Mouse (Mus musculus) liver, embryonic 14.5 days (tissue): ENCODE measurements around the gene Naa40. TPM values are rescaled to one million over a fixed set of nuclear protein-coding genes. Genes with fewer than 3 reads are reported as not detected.

Source experiments
- ATAC-seq: fragments of 200-750 bp; cut with Nextera tagmentation; 2 replicates; pipeline ENCODE4 v1.8.0; 2017; ENCODE audit warnings: moderate number of reproducible peaks, mild to moderate bottlenecking, moderate library complexity; ENCODE audit not compliant: insufficient read depth
- DNase-seq, 3 experiments: peaks; one replicate each; pipeline ENCODE4 v3.0.0-alpha.2; 2012 to 2013; ENCODE audit warnings: low read depth in 3 of 3, low spot score in 3 of 3
- H3K27ac ChIP-seq: fragments of 300-500 bp; sonication (generic); 2 replicates; pipeline ENCODE4 v1.5.1; 2014; ENCODE audit warnings: moderate library complexity, mild to moderate bottlenecking, control low read depth, inconsistent platforms
- H3K27me3 ChIP-seq: fragments of 300-500 bp; sonication (generic); 2 replicates; pipeline ENCODE4 v1.6.1; 2014; ENCODE audit warnings: mild to moderate bottlenecking, low read length, moderate library complexity; ENCODE audit not compliant: control insufficient read depth, insufficient read depth
- H3K36me3 ChIP-seq: fragments of 300-500 bp; sonication (generic); replicated peaks from 2 replicates; pipeline ENCODE4 v1.6.1; 2014; ENCODE audit warnings: low read depth; ENCODE audit not compliant: control insufficient read depth, insufficient read depth
- H3K4me1 ChIP-seq, 2 experiments: fragments of 200-500 bp in 1 of 2; fragments of 300-500 bp in 1 of 2; sonication (generic) in 1 of 2; replicated peaks; 2 replicates each; pipeline ENCODE4 v1.6.1; 2012 to 2014; ENCODE audit warnings: antibody characterized with exemption in 1 of 2, inconsistent platforms in 1 of 2, low read length in 1 of 2; ENCODE audit not compliant: control insufficient read depth in 2 of 2, insufficient read depth in 2 of 2
- H3K4me2 ChIP-seq: fragments of 300-500 bp; sonication (generic); 2 replicates; pipeline ENCODE4 v1.6.1; 2014; ENCODE audit warnings: low read depth, mild to moderate bottlenecking, control low read depth, moderate library complexity
- H3K4me3 ChIP-seq, 2 experiments: fragments of 200-500 bp in 1 of 2; fragments of 300-500 bp in 1 of 2; sonication (generic) in 1 of 2; 2 replicates each; pipeline ENCODE4 v1.5.1; 2012 to 2014; ENCODE audit warnings: low read depth in 2 of 2, low read length in 2 of 2, mild to moderate bottlenecking in 2 of 2, control low read depth in 1 of 2, inconsistent platforms in 1 of 2, moderate library complexity in 1 of 2; ENCODE audit not compliant: insufficient read depth in 1 of 2
- H3K9ac ChIP-seq: fragments of 300-500 bp; sonication (generic); replicated peaks from 2 replicates; pipeline ENCODE4 v1.6.1; 2014; ENCODE audit warnings: mild to moderate bottlenecking, control low read depth, moderate library complexity
- H3K9me3 ChIP-seq: fragments of 300-500 bp; sonication (generic); 2 replicates; pipeline ENCODE4 v1.6.1; 2016; ENCODE audit warnings: low read length, mixed read lengths; ENCODE audit not compliant: control insufficient read depth
- CTCF ChIP-seq: IDR thresholded peaks from 2 replicates; pipeline ENCODE4 v1.5.1; 2016; ENCODE audit warnings: antibody characterized with exemption, low read depth, control low read depth
- EP300 ChIP-seq: IDR thresholded peaks from 2 replicates; pipeline ENCODE4 v1.6.1; 2016; ENCODE audit warnings: antibody characterized with exemption, low read depth
- WGBS: fragments of 180-500 bp; shearing (Covaris S2); extraction: QIAGEN DNeasy Blood & Tissue Kit; methylation state at CpG from one replicate; pipeline ENCODE4 v1.1.7; 2014; ENCODE audit not compliant: insufficient replicate concordance; 5-methylcytosine and 5-hydroxymethylcytosine counted together
- polyA plus RNA-seq, 2 experiments: library from polyadenylated mRNA; depleted of rRNA in 1 of 2; stranded (reverse) in 1 of 2; unstranded in 1 of 2; fragments of >200 nt; fragmentation: Nextera tagmentation in 1 of 2; extraction: Ambion mirVana in 1 of 2; gene quantifications; 2 replicates each; pipeline versions ENCODE4 v1.2.1 to v1.2.3; 2012 to 2014

The Naa40 gene
- polyA plus RNA-seq, 2 experiments = 18.0 to 23.1 TPM

DNA sequence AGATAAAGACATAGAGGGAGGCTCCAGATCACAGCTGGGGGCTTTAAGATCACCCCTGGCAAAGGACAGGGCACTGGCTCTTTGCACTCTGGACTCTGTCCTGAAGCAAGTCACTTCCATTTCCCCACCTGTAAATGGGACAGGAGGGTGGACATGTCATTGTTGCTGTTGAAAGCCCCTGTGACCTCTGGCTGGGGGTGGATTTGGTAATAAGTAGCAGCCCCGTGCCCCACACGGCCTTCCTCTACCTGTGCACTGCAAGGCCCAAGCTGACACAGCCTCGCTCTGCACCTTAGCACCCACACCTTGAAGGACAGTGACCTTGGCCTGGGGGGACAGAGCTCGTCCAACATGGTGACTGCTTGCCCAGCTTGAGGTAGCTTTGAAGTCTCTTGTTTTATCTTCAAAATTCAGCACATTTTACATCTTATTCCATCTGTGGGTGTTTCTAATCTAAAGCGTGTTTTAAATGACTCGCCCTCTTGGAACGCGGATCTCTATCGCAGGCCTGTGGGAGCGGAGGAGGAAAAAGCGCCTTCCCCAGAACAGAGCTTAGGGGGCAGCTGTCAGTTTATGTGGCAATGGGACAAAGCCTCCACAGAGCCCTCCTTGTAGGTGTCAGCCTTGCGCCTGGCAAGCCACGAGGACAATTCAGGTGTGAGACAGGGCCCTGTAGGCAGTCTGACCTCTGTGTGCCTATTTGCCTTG lies 63.0 kb downstream of the Naa40 start:
- Histone ChIP-seq H3K4me3 (no peak overlapping the region), H3K9me3 (no peaks in the 10 kb centered on the region), H3K27ac (no peak overlapping the region), H3K36me3 (no peaks in the 10 kb centered on the region), H3K4me2 (no peak overlapping the region), H3K9ac (no peak overlapping the region), H3K27me3 (peaks cover 12% of the 10 kb centered on the region), H3K4me1 (no peaks in the 10 kb centered on the region)
- WGBS = 55% methylated on average over 13 of the region's 13 CpGs
- no peak for DNase-seq
- no peak for TF ChIP-seq CTCF
- TF ChIP-seq EP300 = no peak
- no peak for ATAC-seq

DNA sequence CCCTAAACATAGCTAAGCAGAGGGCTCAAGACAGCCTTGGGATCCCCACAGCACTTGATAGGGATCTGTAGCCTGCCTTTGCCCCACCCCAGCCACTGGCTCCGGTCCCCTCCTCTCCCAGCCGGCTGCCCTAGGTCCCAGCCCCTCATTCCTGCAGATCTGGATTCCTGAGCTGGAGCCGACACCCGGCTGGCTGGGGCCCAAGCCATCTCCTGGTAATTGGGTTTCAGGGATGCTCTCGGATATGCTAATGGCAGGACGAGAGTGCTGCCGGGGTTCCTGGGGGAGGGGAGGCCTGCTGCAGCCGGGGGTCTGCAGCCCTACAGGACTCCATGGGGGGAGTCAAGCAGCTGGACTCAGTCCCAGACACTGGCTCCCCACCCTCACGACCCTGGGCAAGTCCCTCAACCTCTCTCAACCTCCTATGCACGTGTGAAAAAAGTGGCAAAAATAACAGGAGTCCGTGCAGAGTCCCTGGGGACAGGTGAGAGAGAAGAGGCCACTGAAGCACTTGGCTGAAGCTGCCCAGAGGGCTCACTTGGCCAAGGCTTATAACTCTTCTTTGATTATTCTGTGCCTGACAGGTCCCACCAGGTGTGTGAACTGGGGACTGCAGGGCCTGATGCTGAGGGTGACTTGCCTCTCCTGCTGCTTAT lies 64.8 kb downstream of the Naa40 start:
- DNase-seq = no peak
- H3K27ac ChIP-seq = no peak overlapping the region
- ATAC-seq = no peak
- TF ChIP-seq CTCF = no peak
- no peak for TF ChIP-seq EP300
- H3K36me3 ChIP-seq = no peaks in the 10 kb centered on the region
- H3K4me1 ChIP-seq = peaks cover 0 to 7% of the 10 kb centered on the region in 2 experiments; a peak in 2 of 4 replicates
- H3K4me2 ChIP-seq = no peak overlapping the region
- H3K9ac ChIP-seq = no peak overlapping the region
- no peak overlapping the region for H3K4me3 ChIP-seq
- no peaks in the 10 kb centered on the region for H3K9me3 ChIP-seq
- peaks cover 3% of the 10 kb centered on the region for H3K27me3 ChIP-seq
- WGBS = 32% methylated on average over 11 of the region's 11 CpGs

Other genes with a start within 250 kb of the Naa40 start
- 7.8 and 8.6 TPM in 2 replicates for gene Dnajc4, start 248.6 kb downstream of the Naa40 start, polyA plus RNA-seq (2012; rRNA removed)
- 10.0 and 10.5 TPM in 2 replicates for gene Dnajc4, start 248.6 kb downstream of the Naa40 start, polyA plus RNA-seq (2014; fragmentation: Nextera tagmentation; extraction: Ambion mirVana)
- 6.8 and 7.1 TPM in 2 replicates for gene Nudt22, start 245.1 kb downstream of the Naa40 start, polyA plus RNA-seq (2012; rRNA removed)
- gene Nudt22, start 245.1 kb downstream of the Naa40 start, polyA plus RNA-seq (2014; fragmentation: Nextera tagmentation; extraction: Ambion mirVana) = 9.7 and 10.9 TPM in 2 replicates
- 1.8 and 1.9 TPM in 2 replicates for gene Trpt1, start 245.1 kb downstream of the Naa40 start, polyA plus RNA-seq (2012; rRNA removed)
- 1.7 and 2.0 TPM in 2 replicates for gene Trpt1, start 245.1 kb downstream of the Naa40 start, polyA plus RNA-seq (2014; fragmentation: Nextera tagmentation; extraction: Ambion mirVana)
- gene Fermt3, start 221.7 kb downstream of the Naa40 start, polyA plus RNA-seq (2012; rRNA removed) = 58.1 and 58.9 TPM in 2 replicates
- gene Fermt3, start 221.7 kb downstream of the Naa40 start, polyA plus RNA-seq (2014; fragmentation: Nextera tagmentation; extraction: Ambion mirVana) = 72.2 and 78.4 TPM in 2 replicates
- gene Stip1, start 201.2 kb downstream of the Naa40 start, polyA plus RNA-seq (2012; rRNA removed) = 56.2 and 86.2 TPM in 2 replicates
- gene Stip1, start 201.2 kb downstream of the Naa40 start, polyA plus RNA-seq (2014; fragmentation: Nextera tagmentation; extraction: Ambion mirVana) = 113 and 122 TPM in 2 replicates
- gene Macrod1, start 184.4 kb downstream of the Naa40 start, polyA plus RNA-seq (2012; rRNA removed) = 4.5 TPM in 2 replicates
- 3.7 and 5.1 TPM in 2 replicates for gene Macrod1, start 184.4 kb downstream of the Naa40 start, polyA plus RNA-seq (2014; fragmentation: Nextera tagmentation; extraction: Ambion mirVana)
- 0.01 and 0.02 TPM in 2 replicates for gene Flrt1, start 135.5 kb downstream of the Naa40 start, polyA plus RNA-seq (2012; rRNA removed)
- gene Flrt1, start 135.5 kb downstream of the Naa40 start, polyA plus RNA-seq (2014; fragmentation: Nextera tagmentation; extraction: Ambion mirVana) = 0.08 and 0.09 TPM in 2 replicates
- 31.5 and 34.7 TPM in 2 replicates for gene Otub1, start 34.9 kb downstream of the Naa40 start, polyA plus RNA-seq (2012; rRNA removed)
- 50.5 and 52.4 TPM in 2 replicates for gene Otub1, start 34.9 kb downstream of the Naa40 start, polyA plus RNA-seq (2014; fragmentation: Nextera tagmentation; extraction: Ambion mirVana)
- 282 and 547 TPM in 2 replicates for gene Cox8a, start 23.6 kb downstream of the Naa40 start, polyA plus RNA-seq (2012; rRNA removed)
- 803 and 809 TPM in 2 replicates for gene Cox8a, start 23.6 kb downstream of the Naa40 start, polyA plus RNA-seq (2014; fragmentation: Nextera tagmentation; extraction: Ambion mirVana)
- gene Rcor2, start 26.1 kb upstream of the Naa40 start, polyA plus RNA-seq (2012; rRNA removed) = 1.7 and 2.0 TPM in 2 replicates
- 0.36 and 0.58 TPM in 2 replicates for gene Rcor2, start 26.1 kb upstream of the Naa40 start, polyA plus RNA-seq (2014; fragmentation: Nextera tagmentation; extraction: Ambion mirVana)
- 14.2 and 17.4 TPM in 2 replicates for gene Mark2, start 100.7 kb upstream of the Naa40 start, polyA plus RNA-seq (2012; rRNA removed)
- 14.3 and 18.9 TPM in 2 replicates for gene Mark2, start 100.7 kb upstream of the Naa40 start, polyA plus RNA-seq (2014; fragmentation: Nextera tagmentation; extraction: Ambion mirVana)
- 2.5 and 2.9 TPM in 2 replicates for gene Spindoc, start 141.8 kb upstream of the Naa40 start, polyA plus RNA-seq (2012; rRNA removed)
- 2.2 and 2.6 TPM in 2 replicates for gene Spindoc, start 141.8 kb upstream of the Naa40 start, polyA plus RNA-seq (2014; fragmentation: Nextera tagmentation; extraction: Ambion mirVana)
- gene 2700081O15Rik, start 176.4 kb upstream of the Naa40 start, polyA plus RNA-seq (2012; rRNA removed) = 5.6 and 6.3 TPM in 2 replicates
- gene 2700081O15Rik, start 176.4 kb upstream of the Naa40 start, polyA plus RNA-seq (2014; fragmentation: Nextera tagmentation; extraction: Ambion mirVana) = 0.86 and 1.2 TPM in 2 replicates
- gene Rtn3, start 242.1 kb upstream of the Naa40 start, polyA plus RNA-seq (2012; rRNA removed) = 35.3 and 45.1 TPM in 2 replicates
- 52.5 and 58.0 TPM in 2 replicates for gene Rtn3, start 242.1 kb upstream of the Naa40 start, polyA plus RNA-seq (2014; fragmentation: Nextera tagmentation; extraction: Ambion mirVana)